Mouse (Mus musculus): ENCODE data around the gene Pnkd. TPM values are rescaled to one million over a fixed set of nuclear protein-coding genes. Genes with fewer than 3 reads are reported as not detected.
"Not testable (repeated sequence)": the region's sequence is repeated elsewhere in the genome, so short reads cannot be mapped to it uniquely, and the experiment has no call there.

Pnkd gene
- polyA plus RNA-seq, 1 experiment from 2014 or later: 39.8 TPM

DNA sequence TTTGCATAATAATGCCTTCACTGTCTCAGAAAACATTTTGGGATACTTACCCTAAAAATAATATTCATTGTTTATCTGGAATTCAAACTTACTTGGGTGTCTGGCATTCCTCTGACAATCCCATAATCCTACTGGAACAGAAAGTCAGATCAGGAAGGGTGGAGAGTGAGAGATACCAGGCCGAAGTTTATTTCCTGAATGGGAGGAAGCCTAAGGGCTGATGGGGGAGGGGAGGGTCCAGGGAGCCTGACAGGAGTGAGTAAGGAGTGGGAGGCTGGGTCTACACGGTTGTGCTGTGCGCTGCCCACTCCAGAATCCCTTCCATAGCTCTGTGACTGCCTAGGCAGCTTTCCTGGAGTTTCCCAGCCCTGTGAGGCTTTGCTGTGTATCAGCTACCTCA, 25.0 kb downstream of the Pnkd start:
- no peaks in the 10 kb centered on the region for H3K9me3 ChIP-seq (replicated peaks)
- no peaks in the 10 kb centered on the region for H3K27me3 ChIP-seq
- 26% methylated on average over 3 of the region's 3 CpGs for WGBS (ENCODE audit: insufficient replicate concordance)
- no peak for DNase-seq
- ATAC-seq (ENCODE audit: low read depth): no peak
- no peak overlapping the region for H3K4me3 ChIP-seq (replicated peaks)
- H3K27ac ChIP-seq: peak overlapping the region; percentile 24; the same call in 1 of the 2 replicates
- H3K9ac ChIP-seq: no peak overlapping the region
- no peak overlapping the region for H3K4me2 ChIP-seq
- H3K4me1 ChIP-seq (replicated peaks): peaks cover 36% of the 10 kb centered on the region
- no peaks in the 10 kb centered on the region for H3K36me3 ChIP-seq

DNA sequence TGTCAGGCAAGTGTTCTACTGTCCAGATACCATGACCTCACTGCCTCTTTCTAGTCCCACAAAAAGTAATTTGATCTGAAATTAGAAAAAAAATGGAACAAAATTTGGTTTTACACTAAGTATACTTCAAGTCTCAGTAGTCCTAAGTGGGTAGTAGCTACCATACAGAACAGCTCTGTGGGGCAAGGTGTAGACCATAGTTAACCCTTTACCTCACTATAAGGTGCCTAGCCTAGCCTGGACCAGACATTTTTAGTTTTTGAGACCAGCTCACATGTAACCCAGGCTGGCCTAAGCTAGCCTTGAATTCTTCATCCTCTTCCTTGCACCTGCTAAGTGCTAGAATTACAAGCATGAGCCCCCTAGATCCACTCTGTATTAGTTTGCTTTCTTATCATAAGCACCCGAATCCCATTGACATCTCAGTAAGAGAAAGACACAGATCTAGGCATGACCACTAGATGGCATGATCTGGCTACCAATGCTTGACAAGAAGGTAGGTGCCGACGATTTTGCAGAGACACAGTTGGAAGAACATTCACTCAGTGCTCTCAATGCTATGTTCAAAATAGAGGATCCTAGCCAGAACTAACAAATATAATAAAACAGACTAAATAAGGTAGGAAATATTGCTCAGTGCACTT, 28.4 kb downstream of the Pnkd start:
- no peak overlapping the region for H3K27ac ChIP-seq
- no peak overlapping the region for H3K4me3 ChIP-seq (replicated peaks)
- DNase-seq (peak; percentile 45), ATAC-seq (ENCODE audit: low read depth) (no peak)
- no peaks in the 10 kb centered on the region for H3K9me3 ChIP-seq (replicated peaks)
- no peaks in the 10 kb centered on the region for H3K27me3 ChIP-seq
- WGBS (ENCODE audit: insufficient replicate concordance): 3% methylated on average over 3 of the region's 3 CpGs
- H3K9ac ChIP-seq: no peak overlapping the region
- H3K4me1 ChIP-seq (replicated peaks): peaks cover 17% of the 10 kb centered on the region
- no peaks in the 10 kb centered on the region for H3K36me3 ChIP-seq
- no peak overlapping the region for H3K4me2 ChIP-seq

GRCm38 (mm10) chr1:74314796-74315195, 30.1 kb downstream of the Pnkd start:
- H3K4me2 ChIP-seq: no peak overlapping the region
- no peaks in the 10 kb centered on the region for H3K9me3 ChIP-seq (replicated peaks)
- ATAC-seq (ENCODE audit: low read depth) (no peak), DNase-seq (no peak)
- peaks cover 8% of the 10 kb centered on the region for H3K4me1 ChIP-seq (replicated peaks)
- WGBS (ENCODE audit: insufficient replicate concordance): 61% methylated on average over 3 of the region's 3 CpGs
- H3K27me3 ChIP-seq: no peaks in the 10 kb centered on the region
- no peak overlapping the region for H3K9ac ChIP-seq
- H3K27ac ChIP-seq: no peak overlapping the region
- no peaks in the 10 kb centered on the region for H3K36me3 ChIP-seq
- H3K4me3 ChIP-seq (replicated peaks): no peak overlapping the region

DNA sequence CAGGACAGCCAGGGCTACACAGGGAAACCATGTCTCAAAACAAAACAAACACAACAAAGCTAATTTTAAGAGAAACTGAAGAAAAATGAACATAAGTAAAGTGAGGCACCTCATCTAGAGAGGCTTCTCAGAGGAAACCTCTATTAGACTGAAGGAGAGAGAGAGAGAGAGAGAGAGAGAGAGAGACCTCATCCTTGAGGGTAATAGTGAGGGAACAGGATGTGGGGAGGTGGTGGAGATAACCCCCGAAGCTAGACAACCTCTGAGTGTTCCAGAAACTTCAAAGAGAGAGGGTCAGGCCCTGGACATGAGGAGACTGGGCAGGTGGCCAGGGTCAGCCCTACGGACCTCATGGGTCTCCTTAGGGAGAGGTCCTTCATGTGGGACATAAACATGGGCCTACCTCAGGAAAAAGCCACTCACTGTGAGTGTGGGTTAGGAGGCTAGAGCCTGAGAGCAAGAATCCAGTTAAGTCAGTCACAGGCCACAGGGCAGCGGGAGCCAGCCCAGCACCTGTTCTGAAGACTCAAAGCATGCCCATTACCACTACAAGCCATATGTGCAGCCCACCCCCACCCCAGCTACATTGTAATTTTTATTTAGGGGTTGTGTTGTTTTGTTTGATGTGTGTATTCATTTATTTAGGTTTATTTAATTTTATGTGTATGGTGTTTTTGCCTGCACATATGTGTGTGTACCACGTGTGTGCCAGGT, 31.5 kb downstream of the Pnkd start:
- Histone ChIP-seq H3K4me2 (no peak overlapping the region), H3K27ac (no peak overlapping the region), H3K9ac (no peak overlapping the region), H3K9me3 (replicated peaks) (0 out of 2 replicates have a peak, but pooled peaks cover 2% of the 10 kb centered on the region), H3K4me3 (replicated peaks) (no peak overlapping the region), H3K4me1 (replicated peaks) (peaks cover 4% of the 10 kb centered on the region), H3K36me3 (no peaks in the 10 kb centered on the region), H3K27me3 (no peaks in the 10 kb centered on the region)
- DNase-seq (no peak), ATAC-seq (ENCODE audit: low read depth) (no peak)
- 60% methylated on average over 4 of the region's 4 CpGs for WGBS (ENCODE audit: insufficient replicate concordance)

GRCm38 (mm10) chr1:74318711-74319110, 34.0 kb downstream of the Pnkd start:
- Histone ChIP-seq H3K9me3 (replicated peaks) (0 out of 2 replicates have a peak, but pooled peaks cover 3% of the 10 kb centered on the region), H3K9ac (no peak overlapping the region), H3K36me3 (no peaks in the 10 kb centered on the region), H3K27ac (no peak overlapping the region), H3K27me3 (no peaks in the 10 kb centered on the region), H3K4me1 (replicated peaks) (peaks cover 4% of the 10 kb centered on the region), H3K4me3 (replicated peaks) (no peak overlapping the region), H3K4me2 (no peak overlapping the region)
- ATAC-seq (ENCODE audit: low read depth) (no peak), DNase-seq (no peak)
- 73% methylated on average over 3 of the region's 3 CpGs for WGBS (ENCODE audit: insufficient replicate concordance)

GRCm38 (mm10) chr1:74321396-74321795, 36.7 kb downstream of the Pnkd start:
- 0 out of 2 replicates have a peak, but pooled peaks cover 3% of the 10 kb centered on the region for H3K9me3 ChIP-seq (replicated peaks)
- H3K36me3 ChIP-seq: no peaks in the 10 kb centered on the region
- no peaks in the 10 kb centered on the region for H3K4me1 ChIP-seq (replicated peaks)
- DNase-seq (no peak), ATAC-seq (ENCODE audit: low read depth) (no peak)
- H3K27me3 ChIP-seq: no peaks in the 10 kb centered on the region
- H3K4me2 ChIP-seq: no peak overlapping the region
- no peak overlapping the region for H3K27ac ChIP-seq
- 66% methylated on average over 3 of the region's 3 CpGs for WGBS (ENCODE audit: insufficient replicate concordance)
- H3K4me3 ChIP-seq (replicated peaks): no peak overlapping the region
- no peak overlapping the region for H3K9ac ChIP-seq

GRCm38 (mm10) chr1:74326916-74327315, 42.2 kb downstream of the Pnkd start:
- not testable (repeated sequence) for H3K4me2 ChIP-seq; H3K9me3 ChIP-seq (replicated peaks); H3K9ac ChIP-seq; ATAC-seq (ENCODE audit: low read depth); H3K4me3 ChIP-seq (replicated peaks); H3K27ac ChIP-seq; H3K27me3 ChIP-seq; H3K36me3 ChIP-seq; DNase-seq
- H3K4me1 ChIP-seq (replicated peaks): peaks cover 25% of the 10 kb centered on the region
- WGBS (ENCODE audit: insufficient replicate concordance): 53% methylated on average over 2 of the region's 2 CpGs

GRCm38 (mm10) chr1:74329899-74330431, 45.2 kb downstream of the Pnkd start:
- DNase-seq (no peak), ATAC-seq (ENCODE audit: low read depth) (no peak)
- H3K9me3 ChIP-seq (replicated peaks): no peaks in the 10 kb centered on the region
- H3K27me3 ChIP-seq: peaks cover 7% of the 10 kb centered on the region
- no peak overlapping the region for H3K4me2 ChIP-seq
- H3K4me3 ChIP-seq (replicated peaks): no peak overlapping the region
- peaks cover 42% of the 10 kb centered on the region for H3K4me1 ChIP-seq (replicated peaks)
- H3K36me3 ChIP-seq: no peaks in the 10 kb centered on the region
- H3K9ac ChIP-seq: no peak overlapping the region
- H3K27ac ChIP-seq: 0 out of 2 replicates have a peak overlapping the region, but pooled peaks have one; percentile 43
- WGBS (ENCODE audit: insufficient replicate concordance): 77% methylated on average over 7 of the region's 7 CpGs

GRCm38 (mm10) chr1:74331046-74331681, 46.4 kb downstream of the Pnkd start:
- 0 out of 2 replicates have a peak overlapping the region, but pooled peaks have one; percentile 28 for H3K9ac ChIP-seq
- H3K4me3 ChIP-seq (replicated peaks): no peak overlapping the region
- H3K4me1 ChIP-seq (replicated peaks): peaks cover 42% of the 10 kb centered on the region
- peaks cover 7% of the 10 kb centered on the region for H3K27me3 ChIP-seq
- no peaks in the 10 kb centered on the region for H3K9me3 ChIP-seq (replicated peaks)
- ATAC-seq (ENCODE audit: low read depth) (no peak), DNase-seq (no peak)
- H3K27ac ChIP-seq: peak overlapping the region; percentile 43
- 25% methylated on average over 4 of the region's 4 CpGs for WGBS (ENCODE audit: insufficient replicate concordance)
- peak overlapping the region; percentile 91; the same call in 1 of the 2 replicates for H3K4me2 ChIP-seq
- H3K36me3 ChIP-seq: no peaks in the 10 kb centered on the region

DNA sequence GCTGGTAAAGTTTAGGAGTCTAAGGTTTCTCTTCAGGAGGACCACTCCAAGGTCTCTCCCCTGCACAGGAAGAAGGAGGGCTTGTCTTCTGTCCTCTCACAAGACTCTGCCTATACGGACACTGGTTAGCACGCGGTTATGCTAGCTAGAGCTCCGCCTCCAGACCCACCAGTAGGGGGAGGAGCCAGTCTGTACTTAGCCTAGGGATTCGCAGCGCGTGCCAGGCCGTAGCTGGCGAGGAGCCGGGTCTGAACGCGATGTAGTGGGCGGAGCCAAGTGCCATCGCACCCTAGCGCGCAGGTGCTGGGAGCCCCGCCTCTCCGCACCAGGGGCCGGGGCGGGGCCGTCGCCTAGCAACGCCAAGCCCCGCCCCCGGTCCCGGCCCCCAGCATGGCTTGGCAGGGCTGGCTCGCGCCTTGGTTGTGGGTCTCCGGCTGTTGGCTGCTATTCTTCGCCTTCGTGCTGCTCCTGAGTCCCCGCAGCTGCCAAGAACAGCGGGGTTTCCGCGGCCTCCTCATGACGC, 47.6 kb downstream of the Pnkd start:
- H3K4me2 ChIP-seq: peak overlapping the region; percentile 91
- peaks cover 7% of the 10 kb centered on the region for H3K27me3 ChIP-seq
- peak overlapping the region; percentile 66; the same call in 1 of the 2 replicates for H3K9ac ChIP-seq
- ATAC-seq (ENCODE audit: low read depth) (peak; percentile 93), DNase-seq (peak; percentile 94)
- no peak overlapping the region for H3K27ac ChIP-seq
- H3K4me3 ChIP-seq (replicated peaks): peak overlapping the region; percentile 59
- peaks cover 42% of the 10 kb centered on the region for H3K4me1 ChIP-seq (replicated peaks)
- H3K9me3 ChIP-seq (replicated peaks): no peaks in the 10 kb centered on the region
- WGBS (ENCODE audit: insufficient replicate concordance): under 1% methylated on average over 36 of the region's 36 CpGs
- no peaks in the 10 kb centered on the region for H3K36me3 ChIP-seq

DNA sequence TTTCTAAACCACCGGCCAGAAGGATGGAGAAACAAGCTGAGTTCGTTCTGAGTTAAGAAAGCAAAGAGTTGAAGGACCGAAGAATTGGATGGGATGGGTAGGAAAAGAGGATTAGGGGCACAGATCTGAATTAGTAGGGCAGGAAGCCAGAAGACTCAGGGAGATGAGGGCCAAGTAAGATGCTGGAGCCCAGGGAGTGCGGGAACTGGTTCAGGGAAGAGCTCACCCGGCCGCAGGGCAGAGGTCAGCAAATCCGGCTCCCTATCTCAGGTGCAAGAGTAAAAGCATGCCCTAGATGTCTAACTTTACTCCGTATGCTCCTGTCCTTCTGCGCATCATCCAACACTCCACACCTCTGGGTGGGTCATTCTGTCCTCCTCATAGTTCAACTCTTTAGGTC, 48.2 kb downstream of the Pnkd start:
- ATAC-seq (ENCODE audit: low read depth): no peak
- peaks cover 7% of the 10 kb centered on the region for H3K27me3 ChIP-seq
- no peaks in the 10 kb centered on the region for H3K36me3 ChIP-seq
- no peak overlapping the region for H3K27ac ChIP-seq
- WGBS (ENCODE audit: insufficient replicate concordance): 16% methylated on average over 9 of the region's 9 CpGs
- H3K9me3 ChIP-seq (replicated peaks): no peaks in the 10 kb centered on the region
- H3K4me1 ChIP-seq (replicated peaks): peaks cover 42% of the 10 kb centered on the region
- DNase-seq: no peak
- peak overlapping the region; percentile 91 for H3K4me2 ChIP-seq
- H3K9ac ChIP-seq: peak overlapping the region; percentile 66; the same call in 1 of the 2 replicates
- H3K4me3 ChIP-seq (replicated peaks): peak overlapping the region; percentile 59
